Mouse (Mus musculus) cortical plate, adult 2 months (tissue): ENCODE data around the gene Aldh1l1. TPM values are rescaled to one million over a fixed set of nuclear protein-coding genes. Genes with fewer than 3 reads are reported as not detected.

Experiments
- H3K27ac ChIP-seq: fragments of 200-500 bp; 2 replicates; pipeline ENCODE4 v1.5.1; 2012; ENCODE audit warnings: low read length, control low read depth, inconsistent platforms; ENCODE audit not compliant: insufficient read depth
- H3K4me1 ChIP-seq: fragments of 200-500 bp; 2 replicates; pipeline ENCODE4 v1.6.1; 2011; ENCODE audit warnings: low read length; ENCODE audit not compliant: control insufficient read depth, insufficient read depth
- H3K4me3 ChIP-seq: fragments of 200-500 bp; 2 replicates; pipeline ENCODE4 v1.5.1; 2011; ENCODE audit warnings: mild to moderate bottlenecking, low read length, control low read depth; ENCODE audit not compliant: insufficient read depth
- CTCF ChIP-seq: fragments of 200-500 bp; IDR thresholded peaks from 2 replicates; pipeline ENCODE4 v1.5.1; 2011; ENCODE audit warnings: mild to moderate bottlenecking, control low read depth, low read length; ENCODE audit not compliant: insufficient read depth; ENCODE audit errors: extremely low read depth
- POLR2A ChIP-seq: fragments of 200-500 bp; IDR thresholded peaks from 2 replicates; pipeline ENCODE4 v1.6.1; 2011; ENCODE audit warnings: mild to moderate bottlenecking, low read length, control low read depth; ENCODE audit not compliant: insufficient read depth; ENCODE audit errors: extremely low read depth
- polyA plus RNA-seq: library from polyadenylated mRNA; depleted of rRNA; stranded (reverse); fragments of >200 nt; gene quantifications from 2 replicates; pipeline ENCODE4 v1.2.3, GENCODE M21; 2012; rRNA removed

Aldh1l1 gene
- 77.0 and 83.1 TPM in 2 replicates for polyA plus RNA-seq

- Histone ChIP-seq H3K27ac (no peak within 1 kb of the TSS), H3K4me3 (no peak within 1 kb of the TSS), H3K4me1 (no peaks in the 10 kb centered on the region)
- TF ChIP-seq CTCF = no peak
- TF ChIP-seq POLR2A = no peak
These were observed at the start of gene Aldh1l1 for GRCm38 (mm10) chr6:90486176-90486921. Gene Aldh1l1 (plus strand): TSS chr6:90486427.

- Histone ChIP-seq H3K27ac (no peak overlapping the region), H3K4me1 (no peaks in the 10 kb centered on the region; the same call in 1 of the 2 replicates), H3K4me3 (no peak overlapping the region)
- TF ChIP-seq CTCF (no peak), POLR2A (no peak)
These were observed 49.2 kb upstream of the Aldh1l1 start for GRCm38 (mm10) chr6:90437041-90437440.

GRCm38 (mm10) chr6:90446883-90447282, 39.3 kb upstream of the Aldh1l1 start:
- H3K27ac ChIP-seq = no peak overlapping the region
- H3K4me3 ChIP-seq = no peak overlapping the region

GRCm38 (mm10) chr6:90450179-90450578, 36.0 kb upstream of the Aldh1l1 start:
- Histone ChIP-seq H3K4me1 (no peaks in the 10 kb centered on the region), H3K27ac (no peak overlapping the region), H3K4me3 (no peak overlapping the region)
- TF ChIP-seq CTCF = peak; percentile 87
- no peak for TF ChIP-seq POLR2A

More at GRCm38 (mm10) chr6:90446883-90447282, 39.3 kb upstream of the Aldh1l1 start:
- no peak for TF ChIP-seq POLR2A
- no peak for TF ChIP-seq CTCF
- H3K4me1 ChIP-seq = no peaks in the 10 kb centered on the region

GRCm38 (mm10) chr6:90450697-90451096, 35.5 kb upstream of the Aldh1l1 start:
- Histone ChIP-seq H3K27ac (no peak overlapping the region), H3K4me1 (no peaks in the 10 kb centered on the region), H3K4me3 (no peak overlapping the region)
- TF ChIP-seq CTCF (no peak), POLR2A (no peak)

- H3K27ac ChIP-seq = no peak overlapping the region
- no peaks in the 10 kb centered on the region for H3K4me1 ChIP-seq
- H3K4me3 ChIP-seq = no peak overlapping the region
- TF ChIP-seq POLR2A (no peak), CTCF (no peak)
These were observed 34.7 kb upstream of the Aldh1l1 start for GRCm38 (mm10) chr6:90451512-90451911.

- Histone ChIP-seq H3K4me3 (no peak overlapping the region), H3K27ac (no peak overlapping the region), H3K4me1 (no peaks in the 10 kb centered on the region)
- TF ChIP-seq CTCF (no peak), POLR2A (no peak)
These were observed 33.6 kb upstream of the Aldh1l1 start for GRCm38 (mm10) chr6:90452603-90453002.

GRCm38 (mm10) chr6:90453751-90454150, 32.5 kb upstream of the Aldh1l1 start:
- TF ChIP-seq CTCF (no peak), POLR2A (no peak)
- Histone ChIP-seq H3K4me1 (no peaks in the 10 kb centered on the region), H3K4me3 (no peak overlapping the region), H3K27ac (no peak overlapping the region)

GRCm38 (mm10) chr6:90457421-90457820, 28.8 kb upstream of the Aldh1l1 start:
- H3K4me3 ChIP-seq = no peak overlapping the region
- no peak overlapping the region for H3K27ac ChIP-seq
- no peaks in the 10 kb centered on the region for H3K4me1 ChIP-seq
- TF ChIP-seq CTCF = no peak
- no peak for TF ChIP-seq POLR2A

- no peaks in the 10 kb centered on the region; the same call in 1 of the 2 replicates for H3K4me1 ChIP-seq
- no peak overlapping the region for H3K27ac ChIP-seq
- no peak overlapping the region for H3K4me3 ChIP-seq
- no peak for TF ChIP-seq POLR2A
- TF ChIP-seq CTCF = no peak
These were observed 25.0 kb upstream of the Aldh1l1 start for GRCm38 (mm10) chr6:90461181-90461580.
